Mouse (Mus musculus): ENCODE measurements around the gene Xpnpep1. TPM values are rescaled to one million over a fixed set of nuclear protein-coding genes. Genes with fewer than 3 reads are reported as not detected.

Gene Xpnpep1
- polyA plus RNA-seq, 1 experiment from 2014 or later, result 128 TPM

DNA sequence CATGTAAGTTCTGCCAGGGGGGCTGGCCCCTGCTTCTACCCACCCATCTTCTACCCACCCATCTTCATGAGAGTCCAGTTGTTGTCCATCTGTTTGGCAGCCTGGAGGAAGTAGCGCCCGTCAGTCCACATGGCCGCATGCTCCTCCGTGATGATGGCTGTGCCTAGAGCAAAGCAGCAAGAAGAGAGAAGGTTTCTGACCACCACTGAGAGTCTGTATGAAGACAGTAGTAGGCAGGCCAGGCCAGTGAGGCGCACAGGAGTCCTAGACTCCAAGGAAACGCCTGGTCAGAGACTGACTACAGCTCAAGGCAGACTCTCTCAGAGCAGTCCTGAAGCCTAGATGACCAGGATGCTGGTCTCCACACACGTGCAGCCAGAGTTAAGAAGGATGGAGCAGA lies 26.7 kb downstream of the Xpnpep1 start:
- no peaks in the 10 kb centered on the region for H3K9me3 ChIP-seq (replicated peaks)
- H3K27me3 ChIP-seq, result no peaks in the 10 kb centered on the region
- H3K4me3 ChIP-seq, result no peak overlapping the region
- 87% methylated on average over 7 of the region's 7 CpGs for WGBS
- H3K27ac ChIP-seq, result no peak overlapping the region
- peaks cover 13% of the 10 kb centered on the region for H3K36me3 ChIP-seq
- H3K9ac ChIP-seq, result no peak overlapping the region
- ATAC-seq (replicated peaks; ENCODE audit: insufficient number of reproducible peaks, insufficient read depth, low FRiP score, low read depth), result no peak
- H3K4me2 ChIP-seq, result no peak overlapping the region
- H3K4me1 ChIP-seq (replicated peaks), result peaks cover 70% of the 10 kb centered on the region

DNA sequence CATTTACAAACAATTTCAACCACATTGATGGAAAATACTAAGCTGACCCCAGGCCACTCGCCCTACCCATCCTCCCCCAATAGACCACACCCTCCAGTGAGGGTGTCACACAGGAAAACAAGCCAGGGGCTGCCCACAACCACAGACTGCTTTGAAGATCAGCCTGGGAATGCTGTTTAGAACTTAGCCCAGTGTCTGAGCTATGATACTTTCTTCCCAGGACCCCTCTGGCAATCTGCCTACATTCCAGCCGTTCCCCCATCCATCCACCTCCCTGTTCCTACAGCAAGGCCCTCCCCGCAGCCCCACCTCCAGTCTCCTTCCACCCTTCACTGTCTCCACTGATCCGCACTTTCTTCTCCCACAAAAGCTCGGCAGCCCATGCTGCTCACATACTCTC lies 29.1 kb downstream of the Xpnpep1 start:
- Histone ChIP-seq H3K4me3 (no peak overlapping the region), H3K9ac (no peak overlapping the region), H3K27me3 (no peaks in the 10 kb centered on the region), H3K4me2 (no peak overlapping the region), H3K4me1 (replicated peaks) (peaks cover 72% of the 10 kb centered on the region), H3K27ac (peak overlapping the region; percentile 92; the same call in 1 of the 2 replicates), H3K36me3 (peaks cover 28% of the 10 kb centered on the region), H3K9me3 (replicated peaks) (no peaks in the 10 kb centered on the region)
- no peak for ATAC-seq (replicated peaks; ENCODE audit: insufficient number of reproducible peaks, insufficient read depth, low FRiP score, low read depth)
- WGBS, result 56% methylated on average over 5 of the region's 5 CpGs

DNA sequence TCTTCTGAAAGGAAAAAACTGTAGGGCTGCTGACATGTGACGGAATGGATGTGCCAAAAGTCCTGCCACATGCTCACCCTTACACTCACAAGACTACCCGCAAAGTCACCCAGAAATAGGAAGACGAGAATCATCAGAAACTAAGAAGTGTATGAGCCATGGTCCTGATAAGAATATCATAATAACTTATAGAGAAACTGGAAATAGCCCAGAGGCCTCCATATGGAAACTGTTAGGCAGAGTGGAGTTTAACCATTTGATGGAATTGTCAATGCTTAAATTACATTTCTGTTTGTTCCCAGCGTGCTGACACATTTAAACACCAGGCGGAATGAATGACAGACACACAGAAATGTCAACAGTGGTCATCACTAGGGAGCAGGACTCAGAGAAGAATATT lies 31.1 kb downstream of the Xpnpep1 start:
- WGBS, result 56% methylated on average over 5 of the region's 5 CpGs
- H3K4me3 ChIP-seq, result no peak overlapping the region
- no peak overlapping the region for H3K4me2 ChIP-seq
- H3K4me1 ChIP-seq (replicated peaks), result peaks cover 57% of the 10 kb centered on the region
- ATAC-seq (replicated peaks; ENCODE audit: insufficient number of reproducible peaks, insufficient read depth, low FRiP score, low read depth), result no peak
- H3K27me3 ChIP-seq, result no peaks in the 10 kb centered on the region
- H3K9ac ChIP-seq, result 0 out of 2 replicates have a peak overlapping the region, but pooled peaks have one; percentile 6
- peak overlapping the region; percentile 92 for H3K27ac ChIP-seq
- no peaks in the 10 kb centered on the region for H3K9me3 ChIP-seq (replicated peaks)
- peaks cover 47% of the 10 kb centered on the region for H3K36me3 ChIP-seq

DNA sequence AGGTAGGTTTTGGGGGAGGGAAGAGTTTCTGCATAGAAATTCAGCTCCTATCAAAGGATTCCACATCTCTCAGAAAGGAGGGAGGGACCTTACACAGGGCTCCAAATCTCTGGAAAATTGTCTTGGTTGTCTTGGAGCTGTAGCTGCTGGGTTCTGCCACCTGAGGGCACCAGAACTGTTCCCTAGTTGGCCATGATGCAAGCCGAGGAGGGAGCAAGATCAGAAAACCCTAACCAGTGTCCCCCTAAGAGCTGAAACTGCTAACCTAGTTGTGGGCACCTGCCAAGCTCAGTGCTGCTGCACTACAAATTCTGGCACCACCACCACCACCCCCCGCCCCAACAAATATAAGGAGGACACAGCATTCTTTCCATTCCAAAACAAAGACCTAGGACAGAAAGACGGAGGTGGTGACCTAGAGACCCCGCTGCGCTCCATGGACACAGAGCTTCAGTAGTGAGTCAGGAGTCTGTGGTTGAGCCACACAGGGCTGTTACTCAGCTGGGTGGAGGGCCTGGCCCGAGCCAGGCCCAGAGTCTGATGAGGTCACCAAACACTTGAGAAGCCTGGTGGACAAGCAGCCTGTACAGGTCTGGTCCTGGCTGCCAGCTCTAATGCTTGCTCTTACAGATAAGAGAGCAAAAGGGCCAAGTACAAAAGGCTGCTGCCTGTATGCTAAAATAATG lies 31.9 kb downstream of the Xpnpep1 start:
- Histone ChIP-seq H3K4me3 (no peak overlapping the region), H3K4me1 (replicated peaks) (peaks cover 52% of the 10 kb centered on the region), H3K4me2 (peak overlapping the region; percentile 25), H3K27ac (peak overlapping the region; percentile 92), H3K36me3 (peaks cover 54% of the 10 kb centered on the region), H3K9me3 (replicated peaks) (no peaks in the 10 kb centered on the region), H3K27me3 (no peaks in the 10 kb centered on the region), H3K9ac (0 out of 2 replicates have a peak overlapping the region, but pooled peaks have one; percentile 27)
- peak; percentile 89 for ATAC-seq (replicated peaks; ENCODE audit: insufficient number of reproducible peaks, insufficient read depth, low FRiP score, low read depth)
- 25% methylated on average over 6 of the region's 6 CpGs for WGBS

DNA sequence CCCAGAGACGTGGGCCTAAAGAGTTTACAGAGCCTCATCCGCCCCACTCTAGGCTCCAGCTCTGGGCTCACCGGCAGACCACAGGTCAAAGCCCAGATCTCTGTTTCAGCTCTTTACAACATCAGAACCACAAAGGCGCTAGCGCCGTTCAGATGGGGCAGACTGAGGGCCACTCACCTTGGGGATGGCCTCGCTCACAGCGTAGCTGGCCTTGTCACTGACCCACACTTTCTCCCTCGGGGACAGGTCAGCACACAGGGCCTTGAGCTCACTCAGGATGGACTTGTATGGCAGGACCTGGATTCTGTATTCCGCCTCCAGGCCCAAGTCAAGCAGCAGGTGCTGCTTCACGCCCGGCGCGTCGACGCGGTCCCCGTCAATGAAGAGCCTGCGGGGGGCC lies 34.0 kb downstream of the Xpnpep1 start:
- Histone ChIP-seq H3K4me1 (replicated peaks) (peaks cover 52% of the 10 kb centered on the region), H3K4me2 (no peak overlapping the region), H3K4me3 (no peak overlapping the region), H3K27ac (no peak overlapping the region), H3K9me3 (replicated peaks) (no peaks in the 10 kb centered on the region), H3K9ac (no peak overlapping the region), H3K36me3 (peaks cover 71% of the 10 kb centered on the region), H3K27me3 (no peaks in the 10 kb centered on the region)
- WGBS, result 93% methylated on average over 19 of the region's 19 CpGs
- no peak for ATAC-seq (replicated peaks; ENCODE audit: insufficient number of reproducible peaks, insufficient read depth, low FRiP score, low read depth)

DNA sequence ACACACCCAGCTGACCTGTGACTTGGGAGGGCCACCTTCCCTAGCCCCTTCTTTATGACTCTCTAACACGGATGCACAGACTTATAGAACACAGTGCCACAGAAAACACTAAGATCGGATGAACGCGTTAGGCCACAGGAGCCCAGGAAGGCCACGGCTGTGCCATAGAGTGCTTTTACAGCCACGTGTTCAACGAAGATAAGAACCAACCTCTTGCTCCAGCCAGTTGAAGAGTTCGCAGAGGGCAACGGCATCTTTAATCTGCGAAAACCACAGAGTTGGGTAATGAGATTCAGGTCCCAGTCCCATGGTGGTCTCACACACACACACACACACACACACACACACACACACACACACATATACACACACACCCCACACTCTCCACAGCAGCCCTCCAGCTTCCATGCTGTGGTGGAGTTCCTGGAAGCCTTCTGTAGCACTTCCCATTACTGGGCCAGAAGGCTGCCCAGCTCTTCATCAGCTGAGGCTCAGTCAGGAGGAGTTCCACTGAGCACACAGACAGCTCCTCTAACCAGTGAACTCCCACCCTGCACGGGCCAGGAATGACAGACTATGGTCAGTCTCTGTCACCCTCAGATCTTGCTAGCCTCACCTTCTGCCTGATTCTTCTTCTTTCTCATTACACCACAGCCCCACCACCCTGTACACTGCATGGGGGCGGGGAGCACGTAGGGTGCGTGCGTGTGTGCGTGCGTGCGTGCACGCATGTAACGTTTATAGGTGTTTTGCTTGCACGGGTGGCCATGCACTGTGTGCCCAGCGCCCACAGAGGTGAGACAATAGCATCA lies 36.3 kb downstream of the Xpnpep1 start:
- WGBS, result 88% methylated on average over 22 of the region's 22 CpGs

DNA sequence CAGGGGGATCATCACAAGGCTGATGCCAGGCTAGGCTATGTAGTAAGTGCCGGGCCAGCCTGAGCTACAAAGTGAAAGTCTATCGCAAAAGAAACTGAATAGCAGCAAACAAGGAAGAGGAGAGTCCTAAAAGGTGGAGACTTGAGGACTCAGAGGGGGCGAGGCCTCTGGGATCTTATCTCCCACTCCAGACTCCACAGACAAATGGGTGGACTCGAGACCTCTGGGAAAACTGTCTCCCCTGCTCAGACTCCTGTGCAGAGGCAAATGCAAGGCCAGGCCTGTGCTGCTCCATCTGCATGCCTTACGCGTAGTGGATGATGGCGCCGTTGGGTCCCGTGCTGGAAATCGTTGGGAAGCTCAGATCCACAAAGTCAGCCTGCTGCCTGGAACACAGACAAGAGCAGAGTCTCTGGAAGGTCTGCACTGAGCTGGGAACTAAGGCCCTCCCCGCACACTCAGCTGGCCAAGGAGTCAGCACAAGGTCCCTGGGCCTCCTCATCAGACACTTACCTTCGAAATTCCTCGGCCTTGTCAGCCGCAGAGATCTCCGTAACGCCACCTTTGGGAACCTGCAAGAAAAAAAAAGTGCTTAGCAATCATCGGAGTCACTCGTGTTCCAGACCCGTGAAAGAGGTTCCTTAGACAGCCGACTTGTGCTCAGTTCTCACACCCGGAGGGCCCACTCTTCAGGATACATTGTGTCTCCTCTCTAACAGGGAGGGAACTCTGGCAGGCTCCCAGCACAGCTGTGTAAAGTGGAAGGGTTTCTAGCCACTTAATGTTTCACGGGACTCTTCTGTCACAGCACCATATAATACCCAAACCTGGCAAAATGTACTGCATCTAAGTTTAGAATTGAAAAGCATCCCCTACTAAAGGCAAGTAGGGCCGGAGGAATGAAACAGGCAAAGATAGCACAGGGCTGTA lies 37.6 kb downstream of the Xpnpep1 start:
- Histone ChIP-seq H3K36me3 (peaks cover 92% of the 10 kb centered on the region), H3K4me3 (no peak overlapping the region), H3K27me3 (no peaks in the 10 kb centered on the region), H3K9ac (no peak overlapping the region), H3K4me1 (replicated peaks) (peaks cover 17% of the 10 kb centered on the region), H3K27ac (peak overlapping the region; percentile 33), H3K4me2 (no peak overlapping the region), H3K9me3 (replicated peaks) (no peaks in the 10 kb centered on the region)
- ATAC-seq (replicated peaks; ENCODE audit: insufficient number of reproducible peaks, insufficient read depth, low FRiP score, low read depth), result no peak; the same call in 1 of the 2 replicates
- WGBS, result 73% methylated on average over 23 of the region's 23 CpGs

More for the DNA sequence above, 36.3 kb downstream of the Xpnpep1 start:
- Histone ChIP-seq H3K9me3 (replicated peaks) (no peaks in the 10 kb centered on the region), H3K36me3 (peaks cover 82% of the 10 kb centered on the region), H3K4me1 (replicated peaks) (peaks cover 29% of the 10 kb centered on the region), H3K27ac (peak overlapping the region; percentile 33; the same call in 1 of the 2 replicates), H3K4me2 (no peak overlapping the region), H3K27me3 (no peaks in the 10 kb centered on the region), H3K4me3 (no peak overlapping the region), H3K9ac (no peak overlapping the region)
- no peak for ATAC-seq (replicated peaks; ENCODE audit: insufficient number of reproducible peaks, insufficient read depth, low FRiP score, low read depth)

DNA sequence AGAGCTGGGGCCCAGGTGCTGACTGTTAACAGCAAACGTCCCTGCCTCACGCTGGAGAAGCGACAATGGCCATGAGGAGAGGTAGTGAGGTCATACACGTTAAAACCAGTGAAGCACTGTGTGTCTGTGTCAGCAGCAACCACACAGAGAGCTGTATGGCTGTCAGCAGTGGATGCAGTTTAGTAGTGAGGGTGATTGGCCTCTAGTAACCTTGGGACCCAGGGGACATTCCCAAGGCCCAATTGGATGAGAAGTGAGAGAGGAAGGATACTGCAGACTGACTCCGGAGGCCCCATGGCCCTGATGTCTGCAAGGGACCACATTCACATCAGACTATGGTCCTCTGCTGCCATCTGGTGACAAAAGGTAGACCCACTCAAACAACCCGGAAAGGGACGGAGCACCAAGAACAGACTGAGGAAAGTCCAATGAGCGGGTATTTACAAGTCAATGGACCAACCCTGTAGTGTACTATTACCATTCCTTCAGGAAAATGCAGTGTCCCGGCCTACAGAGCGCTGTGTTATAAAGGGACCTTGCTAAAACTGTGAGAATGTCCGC lies 47.1 kb downstream of the Xpnpep1 start:
- H3K36me3 ChIP-seq, result peaks cover 55% of the 10 kb centered on the region
- H3K27ac ChIP-seq, result no peak overlapping the region
- no peak overlapping the region for H3K4me2 ChIP-seq
- peaks cover 8% of the 10 kb centered on the region; the same call in 1 of the 2 replicates for H3K4me1 ChIP-seq (replicated peaks)
- WGBS, result 67% methylated on average over 11 of the region's 11 CpGs
- no peaks in the 10 kb centered on the region for H3K27me3 ChIP-seq
- no peak overlapping the region for H3K9ac ChIP-seq
- H3K4me3 ChIP-seq, result no peak overlapping the region
- ATAC-seq (replicated peaks; ENCODE audit: insufficient number of reproducible peaks, insufficient read depth, low FRiP score, low read depth), result peak; percentile 70; the same call in 1 of the 2 replicates
- H3K9me3 ChIP-seq (replicated peaks), result no peaks in the 10 kb centered on the region

DNA sequence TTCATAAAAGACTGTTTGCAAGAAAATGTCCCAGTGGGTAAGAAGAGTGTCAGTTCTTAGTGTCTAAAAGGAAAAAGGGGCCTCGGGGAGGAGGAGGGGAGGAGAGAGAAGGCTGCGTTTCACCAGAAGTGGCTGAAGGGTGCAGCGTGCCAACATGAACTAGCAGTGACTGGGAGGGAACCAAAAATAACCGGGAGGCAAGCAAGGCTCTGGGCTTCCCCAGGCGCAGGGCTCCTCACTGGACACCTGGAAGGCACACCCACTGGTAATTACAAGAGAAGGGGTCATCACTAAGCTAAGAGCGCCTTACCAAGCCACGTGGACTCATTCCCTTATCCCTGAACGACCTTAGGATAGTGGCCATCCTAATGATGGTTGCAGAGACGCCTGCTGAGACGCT lies 48.1 kb downstream of the Xpnpep1 start:
- no peak overlapping the region for H3K4me3 ChIP-seq
- no peaks in the 10 kb centered on the region for H3K9me3 ChIP-seq (replicated peaks)
- H3K4me2 ChIP-seq, result no peak overlapping the region
- no peak for ATAC-seq (replicated peaks; ENCODE audit: insufficient number of reproducible peaks, insufficient read depth, low FRiP score, low read depth)
- H3K27me3 ChIP-seq, result no peaks in the 10 kb centered on the region
- H3K9ac ChIP-seq, result no peak overlapping the region
- no peak overlapping the region; the same call in 1 of the 2 replicates for H3K27ac ChIP-seq
- WGBS, result 76% methylated on average over 10 of the region's 10 CpGs
- H3K4me1 ChIP-seq (replicated peaks), result peaks cover 8% of the 10 kb centered on the region; the same call in 1 of the 2 replicates
- peaks cover 47% of the 10 kb centered on the region for H3K36me3 ChIP-seq

DNA sequence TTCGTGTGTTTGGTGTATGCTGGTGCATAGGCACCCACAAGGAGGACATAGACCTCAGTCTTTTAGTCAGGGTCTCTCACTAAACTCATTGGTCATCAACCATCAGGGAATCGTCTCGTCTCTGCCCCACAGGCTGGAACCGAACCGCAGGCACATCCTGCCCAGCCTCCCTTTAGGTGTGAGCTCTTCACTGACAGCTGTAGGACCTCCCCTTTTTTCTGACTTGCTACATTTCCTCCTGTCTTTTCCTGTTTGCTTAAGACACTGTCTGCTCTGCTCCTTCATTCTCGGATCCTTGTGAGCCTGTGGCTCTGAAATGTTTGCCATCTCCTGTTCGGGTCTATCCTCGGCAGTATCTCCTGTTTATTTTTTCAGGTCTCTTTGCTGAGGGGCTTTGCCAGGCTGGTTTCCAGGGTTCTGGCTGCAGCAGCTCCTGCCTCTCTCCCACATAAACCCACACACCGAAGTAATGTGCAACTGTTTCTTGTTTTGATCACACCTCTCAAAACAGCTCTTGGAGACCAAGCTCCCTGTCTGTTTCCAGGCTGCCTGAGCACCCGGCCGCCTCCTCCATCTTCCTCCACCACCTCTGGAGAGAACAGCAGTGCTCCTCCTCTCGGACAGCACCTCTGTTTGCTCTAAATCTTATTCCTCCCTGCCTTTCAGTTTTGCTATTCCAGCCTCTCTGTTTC lies 60.8 kb downstream of the Xpnpep1 start:
- no peak for ATAC-seq (replicated peaks; ENCODE audit: insufficient number of reproducible peaks, insufficient read depth, low FRiP score, low read depth)

More for the DNA sequence above, 60.8 kb downstream of the Xpnpep1 start:
- no peak overlapping the region for H3K27ac ChIP-seq
- 49% methylated on average over 12 of the region's 12 CpGs for WGBS
- H3K27me3 ChIP-seq, result no peaks in the 10 kb centered on the region
- H3K36me3 ChIP-seq, result peaks cover 3% of the 10 kb centered on the region; the same call in 1 of the 2 replicates
- no peaks in the 10 kb centered on the region for H3K4me1 ChIP-seq (replicated peaks)
- H3K9me3 ChIP-seq (replicated peaks), result no peaks in the 10 kb centered on the region
- no peak overlapping the region for H3K4me3 ChIP-seq
- no peak overlapping the region for H3K4me2 ChIP-seq
- H3K9ac ChIP-seq, result no peak overlapping the region

All from heart, embryonic 15.5 days (tissue).